Mouse (Mus musculus): ENCODE measurements at regions not wholly inside any gene's neighbourhood (a gene's known extent, or its start where the extent isn't known, plus 50 kb on each side); places are given as distances from the start of the nearest gene placed in this dataset.

- no peak for DNase-seq (ENCODE audit: low spot score in 2 of 2)
Measured at GRCm38 (mm10) chr15:62189565-62190181, 1266.9 kb upstream of the A1bg start.

GRCm38 (mm10) chr15:62186548-62186947, 1263.7 kb upstream of the A1bg start:
- DNase-seq (ENCODE audit: low spot score in 2 of 2) = no peak

GRCm38 (mm10) chr15:62183803-62184202, 1261.0 kb upstream of the A1bg start:
- no peak for DNase-seq (ENCODE audit: low spot score in 2 of 2)

GRCm38 (mm10) chr15:62181454-62181910, 1258.7 kb upstream of the A1bg start:
- peak; percentile 43 to 48 for DNase-seq (ENCODE audit: low spot score in 2 of 2)

- no peak for DNase-seq (ENCODE audit: low spot score in 2 of 2)
Measured at GRCm38 (mm10) chr15:62180718-62181117, 1257.9 kb upstream of the A1bg start.

- DNase-seq (ENCODE audit: low spot score in 2 of 2) = no peak
Measured at GRCm38 (mm10) chr15:62179801-62180200, 1257.0 kb upstream of the A1bg start.

GRCm38 (mm10) chr15:62178568-62178967, 1255.8 kb upstream of the A1bg start:
- DNase-seq (ENCODE audit: low spot score in 2 of 2) = no peak

GRCm38 (mm10) chr15:62177768-62178410, 1255.1 kb upstream of the A1bg start:
- DNase-seq (ENCODE audit: low spot score in 2 of 2) = no peak

- no peak for DNase-seq (ENCODE audit: low spot score in 2 of 2)
Measured at GRCm38 (mm10) chr15:62176076-62176475, 1253.3 kb upstream of the A1bg start.

- DNase-seq (ENCODE audit: low spot score in 2 of 2) = no peak
Measured at GRCm38 (mm10) chr15:62173633-62174543, 1251.1 kb upstream of the A1bg start.

- no peak for DNase-seq (ENCODE audit: low spot score in 2 of 2)
Measured at GRCm38 (mm10) chr15:62171632-62172031, 1248.8 kb upstream of the A1bg start.

GRCm38 (mm10) chr15:62171167-62171566, 1248.4 kb upstream of the A1bg start:
- DNase-seq (ENCODE audit: low spot score in 2 of 2) = no peak

GRCm38 (mm10) chr15:62170337-62170736, 1247.5 kb upstream of the A1bg start:
- DNase-seq (ENCODE audit: low spot score in 2 of 2) = no peak

GRCm38 (mm10) chr15:62169591-62170019, 1246.8 kb upstream of the A1bg start:
- peak; percentile 66 to 68 for DNase-seq (ENCODE audit: low spot score in 2 of 2)

- no peak for DNase-seq (ENCODE audit: low spot score in 2 of 2)
Measured at GRCm38 (mm10) chr15:62168958-62169590, 1246.3 kb upstream of the A1bg start.

- DNase-seq (ENCODE audit: low spot score in 2 of 2) = no peak
Measured at GRCm38 (mm10) chr15:62168522-62168921, 1245.7 kb upstream of the A1bg start.

- DNase-seq (ENCODE audit: low spot score in 2 of 2) = peak; percentile 14 to 15
Measured at GRCm38 (mm10) chr15:62166786-62167185, 1244.0 kb upstream of the A1bg start.

- DNase-seq (ENCODE audit: low spot score in 2 of 2) = no peak
Measured at GRCm38 (mm10) chr15:62165826-62166500, 1243.2 kb upstream of the A1bg start.

GRCm38 (mm10) chr15:62164766-62165410, 1242.1 kb upstream of the A1bg start:
- peak; percentile 36 to 42 for DNase-seq (ENCODE audit: low spot score in 2 of 2)

- DNase-seq (ENCODE audit: low spot score in 2 of 2) = no peak
Measured at GRCm38 (mm10) chr15:62163203-62163602, 1240.4 kb upstream of the A1bg start.
